12 mouse cellular contexts compared by ENCODE assay signal in the genomic region with DNA sequence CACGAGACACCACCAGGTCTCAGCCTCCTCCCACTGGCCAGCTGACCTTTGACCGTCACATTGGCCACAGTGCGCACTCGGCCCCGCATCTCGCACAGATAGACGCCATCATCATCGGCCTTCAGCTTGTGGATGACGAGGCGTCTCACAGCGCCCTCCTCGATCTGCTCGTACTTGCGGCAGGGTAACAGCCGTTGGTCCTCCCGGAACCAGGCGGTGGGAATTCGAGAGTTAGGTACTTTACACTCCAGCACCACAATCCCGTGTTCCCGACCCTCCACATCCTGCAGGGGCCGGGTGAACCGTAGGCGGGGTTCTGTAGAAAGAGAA. TPM values are rescaled to one million over a fixed set of nuclear protein-coding genes. Genes with fewer than 3 reads are reported as not detected.
DNase-seq lines count a peak whose midpoint lies in the region; ATAC-seq lines count a peak whose summit lies in the region.
"Had no signal": no experiment of that assay in that cellular context is flagged by ENCODE, and none has a peak within 500 bp of the region (broad histone marks: within the 10 kb centered on the region; RNA-seq: fewer than 3 reads in every experiment).

No protein-coding gene starts in this region.

- no peak overlapping the region for H3K27ac ChIP-seq in heart, embryonic 12.5 days (ENCODE audit: poor library complexity, severe bottlenecking)
- no peak overlapping the region for H3K27ac ChIP-seq in lung, embryonic 16.5 days (ENCODE audit: low read length)
- H3K27ac ChIP-seq in embryonic facial prominence, embryonic 14.5 days (replicated peaks; ENCODE audit: low read depth, low read length) = no peak overlapping the region
- H3K27ac ChIP-seq in stomach, embryonic 15.5 days = no peak overlapping the region
- H3K27ac ChIP-seq: liver, embryonic 13.5 days had no signal

- H3K9me3 ChIP-seq in heart, embryonic 12.5 days (replicated peaks) = no peaks in the 10 kb centered on the region
- H3K9me3 ChIP-seq in lung, embryonic 16.5 days (ENCODE audit: control insufficient read depth, low read length) = no peaks in the 10 kb centered on the region
- no peaks in the 10 kb centered on the region for H3K9me3 ChIP-seq in embryonic facial prominence, embryonic 14.5 days (ENCODE audit: control insufficient read depth, low read length)
- H3K9me3 ChIP-seq in stomach, embryonic 15.5 days = no peaks in the 10 kb centered on the region
- H3K9me3 ChIP-seq: liver, embryonic 13.5 days had no signal

- ATAC-seq in heart, embryonic 12.5 days (ENCODE audit: insufficient number of reproducible peaks, low FRiP score) = no peak
- no peak for ATAC-seq in lung, embryonic 16.5 days (ENCODE audit: low read depth)
- no peak for ATAC-seq in embryonic facial prominence, embryonic 14.5 days (ENCODE audit: low read depth)
- no peak for ATAC-seq in stomach, embryonic 15.5 days (ENCODE audit: insufficient read depth, low FRiP score, low read depth)

- peak overlapping the region; percentile 87 for H3K4me2 ChIP-seq in heart, embryonic 12.5 days
- peak overlapping the region; percentile 96 for H3K4me2 ChIP-seq in lung, embryonic 16.5 days (ENCODE audit: low read depth, low read length)
- H3K4me2 ChIP-seq in embryonic facial prominence, embryonic 14.5 days (ENCODE audit: low read depth, low read length) = peak overlapping the region; percentile 96
- H3K4me2 ChIP-seq in stomach, embryonic 15.5 days = peak overlapping the region; percentile 92

- H3K27me3 ChIP-seq in heart, embryonic 12.5 days (replicated peaks) = no peaks in the 10 kb centered on the region
- no peaks in the 10 kb centered on the region for H3K27me3 ChIP-seq in lung, embryonic 16.5 days (ENCODE audit: control insufficient read depth, insufficient read depth, low read depth, low read length)
- no peaks in the 10 kb centered on the region for H3K27me3 ChIP-seq in embryonic facial prominence, embryonic 14.5 days (replicated peaks; ENCODE audit: control insufficient read depth, insufficient read depth, low read length)
- H3K27me3 ChIP-seq in stomach, embryonic 15.5 days (replicated peaks) = no peaks in the 10 kb centered on the region

- peak overlapping the region; percentile 73 for H3K4me3 ChIP-seq in heart, embryonic 12.5 days
- peak overlapping the region; percentile 7; the same call in 1 of the 2 replicates for H3K4me3 ChIP-seq in lung, embryonic 16.5 days (ENCODE audit: low read length)
- peak overlapping the region; percentile 92; the same call in 1 of the 2 replicates for H3K4me3 ChIP-seq in embryonic facial prominence, embryonic 14.5 days (ENCODE audit: low read depth, low read length)
- H3K4me3 ChIP-seq in stomach, embryonic 15.5 days (replicated peaks) = peak overlapping the region; percentile 12; the same call in 1 of the 2 replicates
- H3K4me3 ChIP-seq: erythroblast, embryonic 14.5 days; liver, embryonic 13.5 days had no signal

- H3K4me1 ChIP-seq in heart, embryonic 12.5 days (replicated peaks) = peaks cover 40% of the 10 kb centered on the region
- H3K4me1 ChIP-seq in lung, embryonic 16.5 days (replicated peaks; ENCODE audit: control insufficient read depth, insufficient read depth, low read length) = peaks cover 13% of the 10 kb centered on the region
- H3K4me1 ChIP-seq in embryonic facial prominence, embryonic 14.5 days (ENCODE audit: control insufficient read depth, insufficient read depth, low read length) = peaks cover 24% of the 10 kb centered on the region
- H3K4me1 ChIP-seq in stomach, embryonic 15.5 days = peaks cover 34% of the 10 kb centered on the region

- peak overlapping the region; percentile 96 for H3K9ac ChIP-seq in heart, embryonic 12.5 days
- peak overlapping the region; percentile 33; the same call in 1 of the 2 replicates for H3K9ac ChIP-seq in lung, embryonic 16.5 days (ENCODE audit: low read length)
- H3K9ac ChIP-seq in embryonic facial prominence, embryonic 14.5 days (ENCODE audit: low read depth, low read length) = no peak overlapping the region
- H3K9ac ChIP-seq in stomach, embryonic 15.5 days = no peak overlapping the region
- H3K9ac ChIP-seq: liver, embryonic 13.5 days had no signal

- no peak for DNase-seq in heart, adult 18-20 months
- no peak for DNase-seq in lung, adult 18-20 months
- no peak for DNase-seq in embryonic facial prominence, embryonic 14.5 days (ENCODE audit: low spot score)
- DNase-seq in thymus, adult 18-20 months = no peak
- no peak for DNase-seq in ovary, postnatal 10 days (ENCODE audit: low spot score)
- DNase-seq: cerebellum, adult 11 months; liver, embryonic 13.5 days; right cerebral cortex, adult 18-20 months had no signal

- WGBS in heart, embryonic 12.5 days = 47% methylated on average over 23 of the region's 23 CpGs
- 70% methylated on average over 23 of the region's 23 CpGs for WGBS in lung, embryonic 16.5 days
- WGBS in embryonic facial prominence, embryonic 14.5 days = 72% methylated on average over 23 of the region's 23 CpGs
- 69% methylated on average over 23 of the region's 23 CpGs for WGBS in stomach, embryonic 15.5 days

- peaks cover 57% of the 10 kb centered on the region for H3K36me3 ChIP-seq in heart, embryonic 12.5 days
- H3K36me3 ChIP-seq in lung, embryonic 16.5 days (ENCODE audit: control insufficient read depth, insufficient read depth, low read length) = peaks cover 28% of the 10 kb centered on the region
- peaks cover 51% of the 10 kb centered on the region for H3K36me3 ChIP-seq in embryonic facial prominence, embryonic 14.5 days (ENCODE audit: control insufficient read depth, insufficient read depth, low read length)
- H3K36me3 ChIP-seq in stomach, embryonic 15.5 days = peaks cover 35% of the 10 kb centered on the region

RNA-seq across cellular contexts. Expression of a gene that starts 2.6 kb away (rescaled TPM):
- 137 and 147 TPM in 2 replicates for polyA plus RNA-seq in heart, embryonic 12.5 days (2016; fragmentation: Nextera tagmentation; extraction: Ambion mirVana)
- 100 to 1,000 TPM; 107 to 108 TPM for total RNA-seq in heart, adult 18-20 months (2021)
- polyA plus RNA-seq in lung, embryonic 16.5 days (2015; fragmentation: Nextera tagmentation; extraction: Ambion mirVana) = 46.3 and 48.0 TPM in 2 replicates
- polyA plus RNA-seq in embryonic facial prominence, embryonic 14.5 days (2014; fragmentation: Nextera tagmentation; extraction: Ambion mirVana) = 98.7 and 102 TPM in 2 replicates
- polyA plus RNA-seq in stomach, embryonic 15.5 days (2015; fragmentation: Nextera tagmentation; extraction: Ambion mirVana) = 75.1 and 84.0 TPM in 2 replicates

RNA-seq across cellular contexts. Expression of a gene that starts 3.3 kb away (rescaled TPM):
- 7.5 and 9.2 TPM in 2 replicates for polyA plus RNA-seq in heart, embryonic 12.5 days (2016; fragmentation: Nextera tagmentation; extraction: Ambion mirVana)
- 1 to 10 TPM; 3.0 to 3.1 TPM for total RNA-seq in heart, adult 18-20 months (2021)
- polyA plus RNA-seq in lung, embryonic 16.5 days (2015; fragmentation: Nextera tagmentation; extraction: Ambion mirVana) = 3.8 and 4.1 TPM in 2 replicates
- polyA plus RNA-seq in embryonic facial prominence, embryonic 14.5 days (2014; fragmentation: Nextera tagmentation; extraction: Ambion mirVana) = 5.9 and 9.7 TPM in 2 replicates
- polyA plus RNA-seq in stomach, embryonic 15.5 days (2015; fragmentation: Nextera tagmentation; extraction: Ambion mirVana) = 8.0 and 9.6 TPM in 2 replicates
- polyA plus RNA-seq: erythroblast, embryonic 14.5 days had no signal

RNA-seq across cellular contexts. Expression of a gene that starts 17.7 kb away (rescaled TPM):
- polyA plus RNA-seq in heart, embryonic 12.5 days (2016; fragmentation: Nextera tagmentation; extraction: Ambion mirVana) = 20.5 and 20.9 TPM in 2 replicates
- total RNA-seq in heart, adult 18-20 months (2021) = 10 to 100 TPM in 1 of 2 experiments, 1 to 10 TPM in 1; 6.6 to 10.9 TPM
- 19.5 and 20.0 TPM in 2 replicates for polyA plus RNA-seq in lung, embryonic 16.5 days (2015; fragmentation: Nextera tagmentation; extraction: Ambion mirVana)
- 13.1 and 15.3 TPM in 2 replicates for polyA plus RNA-seq in embryonic facial prominence, embryonic 14.5 days (2014; fragmentation: Nextera tagmentation; extraction: Ambion mirVana)
- 16.1 and 18.1 TPM in 2 replicates for polyA plus RNA-seq in stomach, embryonic 15.5 days (2015; fragmentation: Nextera tagmentation; extraction: Ambion mirVana)

RNA-seq across cellular contexts. Expression of a gene that starts 24.3 kb away (rescaled TPM):
- polyA plus RNA-seq in heart, embryonic 12.5 days (2016; fragmentation: Nextera tagmentation; extraction: Ambion mirVana) = 0.41 and 0.49 TPM in 2 replicates
- under 1 TPM; 0.30 to 0.46 TPM for total RNA-seq in heart, adult 18-20 months (2021)
- polyA plus RNA-seq in lung, embryonic 16.5 days (2015; fragmentation: Nextera tagmentation; extraction: Ambion mirVana) = 0.65 and 1.3 TPM in 2 replicates
- 1.3 and 1.6 TPM in 2 replicates for polyA plus RNA-seq in embryonic facial prominence, embryonic 14.5 days (2014; fragmentation: Nextera tagmentation; extraction: Ambion mirVana)
- polyA plus RNA-seq in stomach, embryonic 15.5 days (2015; fragmentation: Nextera tagmentation; extraction: Ambion mirVana) = 2.3 and 2.7 TPM in 2 replicates

RNA-seq across cellular contexts. Expression of a gene that starts 24.5 kb away (rescaled TPM):
- polyA plus RNA-seq in heart, embryonic 12.5 days (2016; fragmentation: Nextera tagmentation; extraction: Ambion mirVana) = 35.2 and 37.8 TPM in 2 replicates
- 10 to 100 TPM; 22.0 to 22.4 TPM for total RNA-seq in heart, adult 18-20 months (2021)
- 22.9 and 25.2 TPM in 2 replicates for polyA plus RNA-seq in lung, embryonic 16.5 days (2015; fragmentation: Nextera tagmentation; extraction: Ambion mirVana)
- polyA plus RNA-seq in embryonic facial prominence, embryonic 14.5 days (2014; fragmentation: Nextera tagmentation; extraction: Ambion mirVana) = 65.1 and 66.0 TPM in 2 replicates
- polyA plus RNA-seq in stomach, embryonic 15.5 days (2015; fragmentation: Nextera tagmentation; extraction: Ambion mirVana) = 40.9 and 41.9 TPM in 2 replicates

Comparison
In these comparisons a context has a peak if more than half of its experiments do, and no peak if none do; other contexts are left out.
1. H3K4me3 ChIP-seq: peak in every context shown above with its lines; median percentile 92 in embryonic facial prominence, embryonic 14.5 days; 73 in heart, embryonic 12.5 days; 12 in stomach, embryonic 15.5 days; 7 in lung, embryonic 16.5 days.
2. H3K9ac ChIP-seq: peak in heart, embryonic 12.5 days (single experiment) and lung, embryonic 16.5 days (single experiment); none in embryonic facial prominence, embryonic 14.5 days (single experiment) and stomach, embryonic 15.5 days (single experiment).
3. Peak in every context shown above with its lines, with median percentiles within 50 percentile points of each other: H3K4me2 ChIP-seq.